ENCODE assay signal across 7 mouse cellular contexts in the genomic region with DNA sequence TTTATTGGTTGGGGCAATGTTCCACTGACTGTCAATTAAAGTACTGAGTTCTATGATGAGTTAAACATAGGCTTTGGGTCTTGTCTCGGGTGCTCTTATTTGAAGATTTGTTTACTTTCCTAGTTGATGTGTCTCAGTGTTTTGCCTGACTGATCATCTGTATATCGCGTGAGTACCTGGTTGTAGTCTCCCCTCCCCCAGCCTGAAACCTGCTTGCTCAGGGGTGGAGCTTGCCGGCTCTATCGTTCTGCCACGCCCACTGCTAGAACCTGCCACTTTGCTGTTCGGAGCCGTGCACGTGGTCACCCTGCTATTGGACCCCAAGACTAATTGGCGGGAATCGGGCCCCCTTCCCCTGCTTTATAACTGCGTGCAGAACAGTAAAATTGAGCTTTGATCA. TPM values are rescaled to one million over a fixed set of nuclear protein-coding genes. Genes with fewer than 3 reads are reported as not detected.
DNase-seq lines count a peak whose midpoint lies in the region; ATAC-seq and TF ChIP-seq lines count a peak whose summit lies in the region.
"Not testable (repeated sequence)": the region's sequence is repeated elsewhere in the genome, so short reads cannot be mapped to it uniquely, and the experiment has no call there.

No protein-coding gene starts in this region.

- ATAC-seq in embryonic facial prominence, embryonic 14.5 days (ENCODE audit: low read depth); heart, embryonic 16.5 days (replicated peaks; ENCODE audit: extremely low read depth, insufficient read depth, low FRiP score); limb, embryonic 14.5 days (ENCODE audit: low FRiP score, low read depth): not testable (repeated sequence)

- TF ChIP-seq CTCF in kidney, adult 2 months (conservative IDR thresholded peaks at IDR 0.05; ENCODE audit: insufficient read depth, insufficient read length, low read depth, low read length) = not testable (repeated sequence)

- not testable (repeated sequence) for H3K27ac ChIP-seq in embryonic facial prominence, embryonic 14.5 days (replicated peaks; ENCODE audit: low read depth, low read length); heart, embryonic 16.5 days (ENCODE audit: low read length); kidney, adult 2 months (ENCODE audit: insufficient read depth, low read depth, low read length); limb, embryonic 14.5 days (replicated peaks; ENCODE audit: low read depth, low read length)

- peak overlapping the region; percentile 24 for H3K4me2 ChIP-seq in embryonic facial prominence, embryonic 14.5 days (ENCODE audit: low read depth, low read length)
- H3K4me2 ChIP-seq in heart, embryonic 16.5 days (ENCODE audit: low read depth, low read length) = peak overlapping the region; percentile 47
- H3K4me2 ChIP-seq in limb, embryonic 14.5 days (replicated peaks; ENCODE audit: low read depth, low read length, severe bottlenecking) = 0 out of 2 replicates have a peak overlapping the region, but pooled peaks have one; percentile 16

- H3K9me3 ChIP-seq in embryonic facial prominence, embryonic 14.5 days (ENCODE audit: control insufficient read depth, low read length); heart, embryonic 16.5 days (replicated peaks; ENCODE audit: control insufficient read depth, low read length); limb, embryonic 14.5 days (ENCODE audit: control insufficient read depth, low read length): not testable (repeated sequence)

- TF ChIP-seq POLR2A in kidney, adult 2 months (IDR thresholded peaks at IDR 0.05; ENCODE audit: low read depth, low read length); limb, embryonic 14.5 days (IDR thresholded peaks at IDR 0.05; ENCODE audit: borderline replicate concordance, extremely low read depth, insufficient read depth, insufficient read length): not testable (repeated sequence)

- DNase-seq in adrenal gland, adult (ENCODE audit: inconsistent age in 2 of 2, low spot score in 1 of 2) = peak; percentile 16 to 52
- peak; percentile 26 for DNase-seq in embryonic facial prominence, embryonic 14.5 days (ENCODE audit: low spot score)
- peak; percentile 60 for DNase-seq in kidney, adult 2 months
- DNase-seq in limb, embryonic 14.5 days (ENCODE audit: low spot score) = peak; percentile 8
- DNase-seq in lung, postnatal 25 days (ENCODE audit: low spot score) = peak; percentile 10
- DNase-seq in spleen, adult 12 weeks (ENCODE audit: low spot score) = peak; percentile 2

- 23% methylated on average over 11 of the region's 12 CpGs for WGBS in embryonic facial prominence, embryonic 14.5 days
- WGBS in heart, embryonic 16.5 days = 23% methylated on average over 12 of the region's 12 CpGs
- WGBS in kidney, adult 2 months = 10% methylated on average over 12 of the region's 12 CpGs
- 30% methylated on average over 12 of the region's 12 CpGs for WGBS in limb, embryonic 14.5 days

- H3K9ac ChIP-seq in embryonic facial prominence, embryonic 14.5 days (ENCODE audit: low read depth, low read length); heart, embryonic 16.5 days (ENCODE audit: low read length); limb, embryonic 14.5 days (ENCODE audit: low read depth, low read length, severe bottlenecking): not testable (repeated sequence)

- H3K4me3 ChIP-seq in embryonic facial prominence, embryonic 14.5 days (ENCODE audit: low read depth, low read length); kidney, adult 2 months (ENCODE audit: insufficient read depth, low read depth, low read length); limb, embryonic 14.5 days (replicated peaks; ENCODE audit: low read length): not testable (repeated sequence)
- H3K4me3 ChIP-seq in heart, embryonic 16.5 days (ENCODE audit: low read length) = 0 out of 2 replicates have a peak overlapping the region, but pooled peaks have one; percentile 4

- H3K4me1 ChIP-seq in embryonic facial prominence, embryonic 14.5 days (ENCODE audit: control insufficient read depth, insufficient read depth, low read length); heart, embryonic 16.5 days (ENCODE audit: control insufficient read depth, insufficient read depth, low read length); kidney, adult 2 months (ENCODE audit: control insufficient read depth, insufficient read depth, low read length); limb, embryonic 14.5 days (ENCODE audit: control insufficient read depth, insufficient read depth, low read length): not testable (repeated sequence)

- not testable (repeated sequence) for H3K36me3 ChIP-seq in embryonic facial prominence, embryonic 14.5 days (ENCODE audit: control insufficient read depth, insufficient read depth, low read length); heart, embryonic 16.5 days (ENCODE audit: control insufficient read depth, insufficient read depth); kidney, adult 2 months (ENCODE audit: control insufficient read depth, insufficient read depth, low read length); limb, embryonic 14.5 days (ENCODE audit: control insufficient read depth, insufficient read depth, low read length)

- not testable (repeated sequence) for H3K27me3 ChIP-seq in embryonic facial prominence, embryonic 14.5 days (replicated peaks; ENCODE audit: control insufficient read depth, insufficient read depth, low read length); heart, embryonic 16.5 days (ENCODE audit: control insufficient read depth, insufficient read depth, low read length); kidney, adult 2 months (replicated peaks; ENCODE audit: control insufficient read depth, insufficient read depth, low read length); limb, embryonic 14.5 days (ENCODE audit: control insufficient read depth, insufficient read depth, low read length)

RNA-seq across cellular contexts. Expression of a gene that starts 4.3 kb away (rescaled TPM):
- polyA plus RNA-seq in embryonic facial prominence, embryonic 14.5 days (2014; fragmentation: Nextera tagmentation; extraction: Ambion mirVana) = 4.8 and 7.1 TPM in 2 replicates
- polyA plus RNA-seq in heart, embryonic 16.5 days (2015; fragmentation: Nextera tagmentation; extraction: Ambion mirVana) = 5.7 and 6.3 TPM in 2 replicates
- 0.88 and 1.0 TPM in 2 replicates for polyA plus RNA-seq in kidney, adult 2 months (2012; rRNA removed)
- polyA plus RNA-seq in limb, embryonic 14.5 days (2012; rRNA removed) = 3.9 and 4.5 TPM in 2 replicates
- 7.3 and 8.8 TPM in 2 replicates for polyA plus RNA-seq in limb, embryonic 14.5 days (2014; fragmentation: Nextera tagmentation; extraction: Ambion mirVana)

RNA-seq across cellular contexts. Expression of a gene that starts 34.4 kb away (rescaled TPM):
- polyA plus RNA-seq in embryonic facial prominence, embryonic 14.5 days (2014; fragmentation: Nextera tagmentation; extraction: Ambion mirVana) = 55.7 and 63.3 TPM in 2 replicates
- polyA plus RNA-seq in heart, embryonic 16.5 days (2015; fragmentation: Nextera tagmentation; extraction: Ambion mirVana) = 30.7 and 33.1 TPM in 2 replicates
- polyA plus RNA-seq in kidney, adult 2 months (2012; rRNA removed) = 10.3 and 14.6 TPM in 2 replicates
- polyA plus RNA-seq in limb, embryonic 14.5 days (2012; rRNA removed) = 25.2 and 32.3 TPM in 2 replicates
- 63.1 and 65.8 TPM in 2 replicates for polyA plus RNA-seq in limb, embryonic 14.5 days (2014; fragmentation: Nextera tagmentation; extraction: Ambion mirVana)

Comparison
In these comparisons a context has a peak if more than half of its experiments do, and no peak if none do; other contexts are left out.
1. DNase-seq: peak in every context shown above with its lines; median percentile 60 in kidney, adult 2 months; 34 in adrenal gland, adult; 26 in embryonic facial prominence, embryonic 14.5 days; 10 in lung, postnatal 25 days; 8 in limb, embryonic 14.5 days; 2 in spleen, adult 12 weeks.